Mouse (Mus musculus) bone marrow, adult 2 months (tissue): Measurements from ENCODE around the gene Acsm1.

Experiments
- CTCF ChIP-seq: fragments of 200-500 bp; IDR thresholded peaks from 2 replicates; pipeline ENCODE4 v1.5.1; 2011; ENCODE audit warnings: low read length, control low read depth; ENCODE audit not compliant: control insufficient read depth, insufficient read depth
- POLR2A ChIP-seq: fragments of 200-500 bp; IDR thresholded peaks from 2 replicates; pipeline ENCODE4 v1.6.1; 2011; ENCODE audit warnings: low read depth, mild to moderate bottlenecking, control low read depth, low read length, borderline replicate concordance; ENCODE audit not compliant: control insufficient read depth

DNA sequence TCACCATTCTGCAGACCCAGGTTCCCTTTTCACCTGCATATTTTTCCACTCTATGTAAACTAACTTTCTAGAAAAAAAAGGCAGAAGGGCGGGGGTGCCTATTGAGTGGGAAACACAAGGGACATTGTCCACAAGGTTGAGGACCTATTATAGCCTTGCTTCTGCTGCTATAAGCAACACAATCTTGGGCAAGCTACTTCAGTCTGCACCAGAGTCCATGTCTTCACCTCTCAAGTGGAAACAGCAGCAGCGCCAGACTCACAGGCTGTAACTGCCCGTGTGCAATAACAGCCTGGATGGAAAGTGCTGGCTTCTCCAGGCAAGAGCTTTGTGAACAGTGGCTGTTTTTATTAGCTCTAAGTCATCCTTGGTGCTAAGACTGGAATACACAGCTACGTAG, 85.5 kb downstream of the Acsm1 start:
- TF ChIP-seq CTCF (no peak), POLR2A (no peak)
